Mouse (Mus musculus) spleen, adult 2 months (tissue): ENCODE results near the gene Negr1.

Source experiments
- CTCF ChIP-seq: fragments of 200-500 bp; IDR thresholded peaks from 2 replicates; pipeline ENCODE4 v1.5.1; 2011; ENCODE audit warnings: mild to moderate bottlenecking, inconsistent platforms; ENCODE audit not compliant: insufficient read depth, insufficient read length, insufficient replicate concordance; ENCODE audit errors: extremely low read depth
- POLR2A ChIP-seq: fragments of 200-500 bp; IDR thresholded peaks from 2 replicates; pipeline ENCODE4 v1.6.1; 2011; ENCODE audit warnings: low read depth, low read length, inconsistent platforms

GRCm38 (mm10) chr3:157066331-157066730 lies 504.7 kb downstream of the Negr1 start:
- no peak for TF ChIP-seq CTCF
- TF ChIP-seq POLR2A = no peak
